Mouse (Mus musculus): ENCODE results near the gene Gm4565. TPM values are rescaled to one million over a fixed set of nuclear protein-coding genes. Genes with fewer than 3 reads are reported as not detected.
"Not testable (repeated sequence)": the region's sequence is repeated elsewhere in the genome, so short reads cannot be mapped to it uniquely, and the experiment has no call there.

Gene Gm4565
- not detected for total RNA-seq (2021)

DNA sequence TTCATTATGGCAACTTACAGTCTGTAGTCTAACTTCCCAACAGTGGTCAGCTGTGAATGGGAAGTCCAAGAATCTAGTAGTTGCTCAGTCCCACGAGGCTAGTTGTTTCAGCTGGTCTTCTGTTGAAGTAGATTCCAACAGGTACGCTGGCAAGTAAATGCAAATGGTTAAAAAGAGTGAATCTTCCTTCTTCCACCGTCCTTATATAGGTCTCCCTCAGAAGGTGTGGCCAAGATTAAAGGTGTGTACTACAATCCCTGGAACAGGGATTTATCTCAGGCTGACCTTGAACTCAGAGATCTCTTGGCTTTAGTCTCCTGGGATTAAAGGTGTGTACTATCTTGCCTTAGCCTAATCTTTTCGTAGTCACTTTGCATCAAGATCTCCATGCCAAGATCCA lies at the start of gene Gm4565:
Gene Gm4565 (minus strand): TSS at position 101 of the 400 bp plus-strand sequence.
- DNase-seq = not testable (repeated sequence)

DNA sequence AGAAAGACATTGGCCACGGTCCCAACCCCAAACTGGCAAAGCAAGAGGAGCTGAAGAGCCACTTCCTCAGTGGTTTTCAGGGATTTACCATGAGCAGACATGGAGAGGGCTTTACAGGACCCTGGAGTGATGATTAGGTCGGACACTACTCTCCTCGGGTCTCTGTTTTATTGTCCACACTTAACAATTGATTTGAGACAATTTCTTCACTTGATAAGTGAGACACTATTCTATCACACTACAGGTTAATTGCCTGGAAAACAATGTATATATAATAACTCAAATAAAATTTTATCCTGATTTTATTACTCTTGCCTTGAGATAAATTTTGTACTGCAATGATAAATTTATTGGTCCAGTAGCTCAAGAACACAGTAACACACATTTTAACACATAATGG lies 22.7 kb downstream of the Gm4565 start, which contains the start of gene Gm4201:
Gene Gm4201 (minus strand): TSS at position 101 of the 400 bp plus-strand sequence.
- DNase-seq = not testable (repeated sequence)

DNA sequence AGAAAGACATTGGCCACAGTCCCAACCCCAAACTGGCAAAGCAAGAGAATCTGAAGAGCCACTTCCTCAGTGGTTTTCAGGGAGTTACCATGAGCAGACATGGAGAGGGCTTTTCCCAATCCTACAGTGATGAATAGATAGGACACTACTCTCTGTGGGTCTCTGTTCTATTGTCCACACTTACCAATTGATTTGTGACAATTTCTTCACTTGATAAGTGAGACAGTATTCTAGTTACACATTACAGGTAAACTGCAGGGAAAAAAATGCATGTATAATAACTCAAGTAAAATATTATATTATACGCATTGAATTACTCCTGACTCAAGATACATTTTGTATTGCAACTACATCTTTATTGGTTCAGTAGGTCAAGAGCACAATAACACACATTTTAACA lies 53.1 kb downstream of the Gm4565 start, which contains the start of gene Gm8677:
Gene Gm8677 (minus strand): TSS at position 101 of the 400 bp plus-strand sequence.
- DNase-seq = not testable (repeated sequence)

Other genes starting within 250 kb of the Gm4565 start
- gene Gm8660, start 217.1 kb downstream of the Gm4565 start, total RNA-seq (2021) = not detected
- not detected for gene Vmn1r148, start 174.5 kb downstream of the Gm4565 start, total RNA-seq (2021)
- gene Vmn1r149, start 149.9 kb downstream of the Gm4565 start, total RNA-seq (2021) = not detected
- not detected for gene Gm10665, start 124.1 kb downstream of the Gm4565 start, total RNA-seq (2021)
- not detected for gene Vmn1r151, start 88.4 kb downstream of the Gm4565 start, total RNA-seq (2021)
- gene Vmn1r152, start 65.2 kb downstream of the Gm4565 start, total RNA-seq (2021) = not detected
- not detected for gene Gm8677, start 53.2 kb downstream of the Gm4565 start, total RNA-seq (2021)
- not detected for gene Gm4201, start 22.8 kb downstream of the Gm4565 start, total RNA-seq (2021)
- not detected for gene Vmn1r155, start 69.9 kb upstream of the Gm4565 start, total RNA-seq (2021)
- not detected for gene Gm8693, start 104.2 kb upstream of the Gm4565 start, total RNA-seq (2021)
- gene Gm4567, start 131.6 kb upstream of the Gm4565 start, total RNA-seq (2021) = not detected
- not detected for gene Vmn1r157, start 173.6 kb upstream of the Gm4565 start, total RNA-seq (2021)
- gene Vmn1r158, start 202.7 kb upstream of the Gm4565 start, total RNA-seq (2021) = not detected

All from heart, postnatal 4 days (tissue).